Mouse (Mus musculus): Measurements from ENCODE around the gene Polr2i.
A peak's percentile ranks its signal among the peaks of the same experiment; 100 is the strongest.
"Not testable (repeated sequence)": the region's sequence is repeated elsewhere in the genome, so short reads cannot be mapped to it uniquely, and the experiment has no call there.

Gene Polr2i

GRCm38 (mm10) chr7:30231669-30232454 lies at the start of gene Polr2i, which contains the start of gene Tbcb:
TSS of gene Polr2i (plus strand) at chr7:30231948.
TSS of gene Tbcb (minus strand) at chr7:30232272.
- DNase-seq (ENCODE audit: low spot score), result peak; percentile 98

- DNase-seq (ENCODE audit: low spot score), result not testable (repeated sequence)
These were observed 48.6 kb upstream of the Polr2i start for GRCm38 (mm10) chr7:30183189-30183588.

GRCm38 (mm10) chr7:30183879-30184289 lies 47.9 kb upstream of the Polr2i start, which contains the start of gene Cox7a1:
TSS of gene Cox7a1 (plus strand) at chr7:30184144.
- DNase-seq (ENCODE audit: low spot score), result peak; percentile 92

GRCm38 (mm10) chr7:30184641-30185348 lies 47.0 kb upstream of the Polr2i start:
- DNase-seq (ENCODE audit: low spot score), result no peak

- no peak for DNase-seq (ENCODE audit: low spot score)
These were observed 43.2 kb upstream of the Polr2i start for GRCm38 (mm10) chr7:30188344-30189115.

- DNase-seq (ENCODE audit: low spot score), result no peak
These were observed 42.6 kb upstream of the Polr2i start for GRCm38 (mm10) chr7:30189116-30189491.

- no peak for DNase-seq (ENCODE audit: low spot score)
These were observed 39.7 kb upstream of the Polr2i start for GRCm38 (mm10) chr7:30192088-30192487.

- peak; percentile 58 for DNase-seq (ENCODE audit: low spot score)
These were observed 38.7 kb upstream of the Polr2i start for GRCm38 (mm10) chr7:30193013-30193412.

GRCm38 (mm10) chr7:30193581-30194100 lies 38.1 kb upstream of the Polr2i start:
- peak; percentile 89 for DNase-seq (ENCODE audit: low spot score)

GRCm38 (mm10) chr7:30194101-30194831 lies 37.5 kb upstream of the Polr2i start:
- peak; percentile 43 for DNase-seq (ENCODE audit: low spot score)

GRCm38 (mm10) chr7:30194884-30195283 lies 36.9 kb upstream of the Polr2i start:
- peak; percentile 98 for DNase-seq (ENCODE audit: low spot score)

- no peak for DNase-seq (ENCODE audit: low spot score)
These were observed 36.3 kb upstream of the Polr2i start for GRCm38 (mm10) chr7:30195461-30195860.

GRCm38 (mm10) chr7:30196171-30196570 lies 35.6 kb upstream of the Polr2i start:
- no peak for DNase-seq (ENCODE audit: low spot score)

- DNase-seq (ENCODE audit: low spot score), result no peak
These were observed 34.1 kb upstream of the Polr2i start for GRCm38 (mm10) chr7:30197592-30198129.

GRCm38 (mm10) chr7:30198481-30198971 lies 33.2 kb upstream of the Polr2i start, which contains the start of gene Capns1:
TSS of gene Capns1 (minus strand) at chr7:30198811.
- DNase-seq (ENCODE audit: low spot score), result peak; percentile 93

GRCm38 (mm10) chr7:30199498-30200139 lies 32.1 kb upstream of the Polr2i start:
- DNase-seq (ENCODE audit: low spot score), result no peak

GRCm38 (mm10) chr7:30200200-30200599 lies 31.5 kb upstream of the Polr2i start:
- no peak for DNase-seq (ENCODE audit: low spot score)

GRCm38 (mm10) chr7:30200661-30201060 lies 31.1 kb upstream of the Polr2i start:
- DNase-seq (ENCODE audit: low spot score), result not testable (repeated sequence)

- DNase-seq (ENCODE audit: low spot score), result no peak
These were observed 28.7 kb upstream of the Polr2i start for GRCm38 (mm10) chr7:30202895-30203690.

Data from embryo, embryonic 10 days (tissue).